Mouse (Mus musculus) hindbrain, embryonic 16.5 days (tissue): ENCODE data around the gene Mylk. TPM values are rescaled to one million over a fixed set of nuclear protein-coding genes. Genes with fewer than 3 reads are reported as not detected.
A peak's percentile ranks its signal among the peaks of the same experiment; 100 is the strongest.

ENCODE experiments used
- ATAC-seq: fragments of 200-750 bp; cut with Nextera tagmentation; 2 replicates; pipeline ENCODE4 v1.8.0; 2017; ENCODE audit warnings: moderate TSS enrichment, moderate library complexity
- H3K27ac ChIP-seq: fragments of 300-500 bp; sonication (generic); 2 replicates; pipeline ENCODE4 v1.5.1; 2014; ENCODE audit warnings: low read depth, mild to moderate bottlenecking, control low read depth, low read length, moderate library complexity
- H3K27me3 ChIP-seq: fragments of 300-500 bp; sonication (generic); replicated peaks from 2 replicates; pipeline ENCODE4 v1.6.1; 2014; ENCODE audit warnings: low read length; ENCODE audit not compliant: control insufficient read depth, insufficient read depth
- H3K36me3 ChIP-seq: fragments of 300-500 bp; sonication (generic); 2 replicates; pipeline ENCODE4 v1.6.1; 2014; ENCODE audit warnings: mild to moderate bottlenecking, low read length, moderate library complexity, mixed read lengths; ENCODE audit not compliant: control insufficient read depth, insufficient read depth
- H3K4me1 ChIP-seq: fragments of 300-500 bp; sonication (generic); 2 replicates; pipeline ENCODE4 v1.6.1; 2014; ENCODE audit warnings: low read depth, low read length; ENCODE audit not compliant: control insufficient read depth, insufficient read depth
- H3K4me2 ChIP-seq: fragments of 300-500 bp; sonication (generic); 2 replicates; pipeline ENCODE4 v1.6.1; 2014; ENCODE audit warnings: mild to moderate bottlenecking, low read length, control low read depth, moderate library complexity
- H3K4me3 ChIP-seq: fragments of 300-500 bp; sonication (generic); 2 replicates; pipeline ENCODE4 v1.5.1; 2014; ENCODE audit warnings: mild to moderate bottlenecking, low read length, control low read depth, moderate library complexity
- H3K9ac ChIP-seq: fragments of 300-500 bp; sonication (generic); 2 replicates; pipeline ENCODE4 v1.6.1; 2014; ENCODE audit warnings: low read depth, mild to moderate bottlenecking, control low read depth, low read length, moderate library complexity
- H3K9me3 ChIP-seq: fragments of 300-500 bp; sonication (generic); 2 replicates; pipeline ENCODE4 v1.6.1; 2014; ENCODE audit warnings: mild to moderate bottlenecking, low read length, moderate library complexity; ENCODE audit not compliant: control insufficient read depth
- WGBS: fragments of 180-500 bp; shearing (Covaris S2); extraction: QIAGEN DNeasy Blood & Tissue Kit; methylation state at CpG from one replicate; pipeline ENCODE4 v1.1.7; 2014; 5-methylcytosine and 5-hydroxymethylcytosine counted together
- polyA plus RNA-seq: library from polyadenylated mRNA; unstranded; fragments of >200 nt; fragmentation: Nextera tagmentation; extraction: Ambion mirVana; gene quantifications from 2 replicates; pipeline ENCODE4 v1.2.1, GENCODE M21; 2015

Mylk gene
- polyA plus RNA-seq, 1 experiment from 2014 or later: 4.6 TPM

- Histone ChIP-seq H3K9ac (no peak overlapping the region), H3K27ac (no peak overlapping the region), H3K4me1 (no peaks in the 10 kb centered on the region), H3K4me2 (no peak overlapping the region), H3K27me3 (no peaks in the 10 kb centered on the region), H3K36me3 (no peaks in the 10 kb centered on the region), H3K4me3 (no peak overlapping the region), H3K9me3 (no peaks in the 10 kb centered on the region)
- WGBS: 72% methylated on average over 7 of the region's 7 CpGs
- ATAC-seq: peak; percentile 73
These were observed 236.0 kb downstream of the Mylk start for GRCm38 (mm10) chr16:34981009-34981408.

- Histone ChIP-seq H3K27ac (no peak overlapping the region), H3K27me3 (no peaks in the 10 kb centered on the region), H3K4me2 (no peak overlapping the region), H3K9ac (no peak overlapping the region), H3K4me1 (no peaks in the 10 kb centered on the region), H3K36me3 (no peaks in the 10 kb centered on the region), H3K4me3 (no peak overlapping the region), H3K9me3 (no peaks in the 10 kb centered on the region)
- 61% methylated on average over 11 of the region's 11 CpGs for WGBS
- ATAC-seq: no peak
These were observed 239.4 kb downstream of the Mylk start for GRCm38 (mm10) chr16:34984203-34985030.

GRCm38 (mm10) chr16:34985031-34985346, 240.0 kb downstream of the Mylk start:
- H3K4me1 ChIP-seq: no peaks in the 10 kb centered on the region
- no peaks in the 10 kb centered on the region for H3K27me3 ChIP-seq
- no peaks in the 10 kb centered on the region for H3K36me3 ChIP-seq
- H3K4me3 ChIP-seq: no peak overlapping the region
- no peak for ATAC-seq
- no peak overlapping the region for H3K9ac ChIP-seq
- H3K4me2 ChIP-seq: no peak overlapping the region
- no peaks in the 10 kb centered on the region for H3K9me3 ChIP-seq
- H3K27ac ChIP-seq: no peak overlapping the region
- WGBS: 86% methylated on average over 2 of the region's 2 CpGs

- Histone ChIP-seq H3K9me3 (no peaks in the 10 kb centered on the region), H3K27me3 (no peaks in the 10 kb centered on the region), H3K27ac (no peak overlapping the region), H3K4me3 (no peak overlapping the region), H3K36me3 (no peaks in the 10 kb centered on the region), H3K9ac (no peak overlapping the region), H3K4me2 (no peak overlapping the region), H3K4me1 (no peaks in the 10 kb centered on the region)
- 89% methylated on average over 13 of the region's 13 CpGs for WGBS
- no peak for ATAC-seq
These were observed 241.3 kb downstream of the Mylk start for GRCm38 (mm10) chr16:34986211-34986825.

GRCm38 (mm10) chr16:34991365-34991764, 246.4 kb downstream of the Mylk start:
- H3K9me3 ChIP-seq: no peaks in the 10 kb centered on the region
- ATAC-seq: no peak
- no peaks in the 10 kb centered on the region for H3K27me3 ChIP-seq
- no peak overlapping the region for H3K4me3 ChIP-seq
- H3K27ac ChIP-seq: no peak overlapping the region
- H3K36me3 ChIP-seq: no peaks in the 10 kb centered on the region
- H3K4me2 ChIP-seq: no peak overlapping the region
- 0 out of 2 replicates have a peak, but pooled peaks cover 2% of the 10 kb centered on the region for H3K4me1 ChIP-seq
- WGBS: 86% methylated on average over 3 of the region's 3 CpGs
- H3K9ac ChIP-seq: no peak overlapping the region

- Histone ChIP-seq H3K4me1 (peaks cover 5% of the 10 kb centered on the region; the same call in 1 of the 2 replicates), H3K36me3 (no peaks in the 10 kb centered on the region), H3K9me3 (no peaks in the 10 kb centered on the region), H3K4me3 (no peak overlapping the region), H3K27me3 (no peaks in the 10 kb centered on the region), H3K4me2 (no peak overlapping the region), H3K9ac (no peak overlapping the region), H3K27ac (no peak overlapping the region)
- WGBS: 75% methylated on average over 5 of the region's 5 CpGs
- ATAC-seq: no peak
These were observed 247.8 kb downstream of the Mylk start for GRCm38 (mm10) chr16:34992854-34993253.

- WGBS: 92% methylated on average over 10 of the region's 10 CpGs
- H3K4me1 ChIP-seq: peaks cover 5% of the 10 kb centered on the region; the same call in 1 of the 2 replicates
These were observed 248.8 kb downstream of the Mylk start for GRCm38 (mm10) chr16:34993694-34994330.

GRCm38 (mm10) chr16:34994641-34995141, 249.7 kb downstream of the Mylk start:
- H3K4me2 ChIP-seq: no peak overlapping the region
- no peaks in the 10 kb centered on the region for H3K36me3 ChIP-seq
- peaks cover 5% of the 10 kb centered on the region; the same call in 1 of the 2 replicates for H3K4me1 ChIP-seq
- no peak overlapping the region for H3K27ac ChIP-seq
- H3K9me3 ChIP-seq: no peaks in the 10 kb centered on the region
- no peak for ATAC-seq
- H3K9ac ChIP-seq: no peak overlapping the region
- no peaks in the 10 kb centered on the region for H3K27me3 ChIP-seq
- 60% methylated on average over 9 of the region's 9 CpGs for WGBS
- H3K4me3 ChIP-seq: no peak overlapping the region

More at GRCm38 (mm10) chr16:34993694-34994330, 248.8 kb downstream of the Mylk start:
- H3K4me3 ChIP-seq: no peak overlapping the region
- no peak overlapping the region for H3K27ac ChIP-seq
- no peaks in the 10 kb centered on the region for H3K9me3 ChIP-seq
- ATAC-seq: no peak
- H3K27me3 ChIP-seq: no peaks in the 10 kb centered on the region
- no peak overlapping the region for H3K4me2 ChIP-seq
- no peaks in the 10 kb centered on the region for H3K36me3 ChIP-seq
- H3K9ac ChIP-seq: no peak overlapping the region

- no peak overlapping the region for H3K4me2 ChIP-seq
- ATAC-seq: peak; percentile 60; the same call in 1 of the 2 replicates
- no peaks in the 10 kb centered on the region for H3K27me3 ChIP-seq
- 50% methylated on average over 5 of the region's 5 CpGs for WGBS
- H3K4me1 ChIP-seq: peaks cover 12% of the 10 kb centered on the region; the same call in 1 of the 2 replicates
- H3K4me3 ChIP-seq: no peak overlapping the region
- no peak overlapping the region for H3K27ac ChIP-seq
- no peaks in the 10 kb centered on the region for H3K36me3 ChIP-seq
- no peak overlapping the region for H3K9ac ChIP-seq
- H3K9me3 ChIP-seq: no peaks in the 10 kb centered on the region
These were observed 251.1 kb downstream of the Mylk start for GRCm38 (mm10) chr16:34996133-34996532.
